Mouse (Mus musculus): ENCODE results near the gene Olfr829. TPM values are rescaled to one million over a fixed set of nuclear protein-coding genes. Genes with fewer than 3 reads are reported as not detected.
"Not testable (repeated sequence)": the region's sequence is repeated elsewhere in the genome, so short reads cannot be mapped to it uniquely, and the experiment has no call there.

Gene Olfr829
- not detected in 2 replicates for total RNA-seq (2015; ENCODE audit: low replicate concordance)
- total RNA-seq (2017; ENCODE audit: low replicate concordance) = not detected in 2 replicates

GRCm38 (mm10) chr9:18854633-18855032 lies at the start of gene Olfr829:
Gene Olfr829 (plus strand): TSS chr9:18854933.
- ATAC-seq (replicated peaks; ENCODE audit: low FRiP score, poor library complexity, severe bottlenecking) = no peak

- ATAC-seq (replicated peaks; ENCODE audit: low FRiP score, poor library complexity, severe bottlenecking) = no peak
Measured at GRCm38 (mm10) chr9:18819426-18819825, 35.3 kb upstream of the Olfr829 start, which contains the start of gene Olfr828. Gene Olfr828 (minus strand): TSS chr9:18819526.

- ATAC-seq (replicated peaks; ENCODE audit: low FRiP score, poor library complexity, severe bottlenecking) = no peak
Measured at GRCm38 (mm10) chr9:18874393-18874792, 19.7 kb downstream of the Olfr829 start, which contains the start of gene Olfr830. Gene Olfr830 (plus strand): TSS chr9:18874693.

GRCm38 (mm10) chr9:18907699-18908098 lies 53.0 kb downstream of the Olfr829 start:
- ATAC-seq (replicated peaks; ENCODE audit: low FRiP score, poor library complexity, severe bottlenecking) = not testable (repeated sequence)

Other genes starting within 250 kb of the Olfr829 start
- gene Muc16, start 180.4 kb upstream of the Olfr829 start, total RNA-seq (2015; ENCODE audit: low replicate concordance) = not detected in 2 replicates
- not detected in 2 replicates for gene Muc16, start 180.4 kb upstream of the Olfr829 start, total RNA-seq (2017; ENCODE audit: low replicate concordance)
- not detected in 2 replicates for gene Olfr24, start 90.9 kb upstream of the Olfr829 start, total RNA-seq (2015; ENCODE audit: low replicate concordance)
- not detected in 2 replicates for gene Olfr24, start 90.9 kb upstream of the Olfr829 start, total RNA-seq (2017; ENCODE audit: low replicate concordance)
- gene Olfr828, start 35.4 kb upstream of the Olfr829 start, total RNA-seq (2015; ENCODE audit: low replicate concordance) = not detected in 2 replicates
- gene Olfr828, start 35.4 kb upstream of the Olfr829 start, total RNA-seq (2017; ENCODE audit: low replicate concordance) = not detected in 2 replicates
- gene Olfr830, start 19.8 kb downstream of the Olfr829 start, total RNA-seq (2015; ENCODE audit: low replicate concordance) = not detected in 2 replicates
- not detected in 2 replicates for gene Olfr830, start 19.8 kb downstream of the Olfr829 start, total RNA-seq (2017; ENCODE audit: low replicate concordance)
- not detected in 2 replicates for gene Olfr832, start 82.2 kb downstream of the Olfr829 start, total RNA-seq (2015; ENCODE audit: low replicate concordance)
- not detected in 2 replicates for gene Olfr832, start 82.2 kb downstream of the Olfr829 start, total RNA-seq (2017; ENCODE audit: low replicate concordance)
- not detected in 2 replicates for gene Olfr834, start 133.1 kb downstream of the Olfr829 start, total RNA-seq (2015; ENCODE audit: low replicate concordance)
- gene Olfr834, start 133.1 kb downstream of the Olfr829 start, total RNA-seq (2017; ENCODE audit: low replicate concordance) = not detected in 2 replicates
- gene Olfr835, start 177.8 kb downstream of the Olfr829 start, total RNA-seq (2015; ENCODE audit: low replicate concordance) = not detected in 2 replicates
- not detected in 2 replicates for gene Olfr835, start 177.8 kb downstream of the Olfr829 start, total RNA-seq (2017; ENCODE audit: low replicate concordance)